Mouse (Mus musculus) bone marrow, adult 2 months (tissue): ENCODE data around the gene Cul7. TPM values are rescaled to one million over a fixed set of nuclear protein-coding genes. Genes with fewer than 3 reads are reported as not detected.

ENCODE experiments used
- H3K27ac ChIP-seq: fragments of 200-500 bp; 2 replicates; pipeline ENCODE4 v1.5.1; 2012; ENCODE audit warnings: low read depth, mild to moderate bottlenecking, control low read depth, inconsistent platforms, low read length; ENCODE audit not compliant: control insufficient read depth, poor library complexity, insufficient read depth
- H3K4me1 ChIP-seq: fragments of 200-500 bp; 2 replicates; pipeline ENCODE4 v1.6.1; 2011; ENCODE audit warnings: low read length; ENCODE audit not compliant: control insufficient read depth, insufficient read depth
- H3K4me3 ChIP-seq: fragments of 200-500 bp; replicated peaks from 2 replicates; pipeline ENCODE3; 2011; ENCODE audit warnings: mild to moderate bottlenecking, low read depth, low read length, control low read depth; ENCODE audit not compliant: control insufficient read depth
- CTCF ChIP-seq: fragments of 200-500 bp; IDR thresholded peaks from 2 replicates; pipeline ENCODE4 v1.5.1; 2011; ENCODE audit warnings: low read length, control low read depth; ENCODE audit not compliant: control insufficient read depth, insufficient read depth
- POLR2A ChIP-seq: fragments of 200-500 bp; IDR thresholded peaks from 2 replicates; pipeline ENCODE4 v1.6.1; 2011; ENCODE audit warnings: low read depth, mild to moderate bottlenecking, control low read depth, low read length, borderline replicate concordance; ENCODE audit not compliant: control insufficient read depth
- WGBS: fragments of 180-500 bp; shearing (Covaris S2); methylation state at CpG from one replicate; pipeline ENCODE4 v1.1.7; 2018; 5-methylcytosine and 5-hydroxymethylcytosine counted together
- polyA plus RNA-seq: library from polyadenylated mRNA; stranded (reverse); fragments of >200 nt; gene quantifications from 2 replicates; pipeline ENCODE4 v1.2.4, GENCODE M21; 2011; ENCODE audit warnings: low replicate concordance; ENCODE audit not compliant: missing spikeins, insufficient read depth, insufficient read length

The Cul7 gene
- polyA plus RNA-seq, 1 experiment, result 12.5 TPM

DNA sequence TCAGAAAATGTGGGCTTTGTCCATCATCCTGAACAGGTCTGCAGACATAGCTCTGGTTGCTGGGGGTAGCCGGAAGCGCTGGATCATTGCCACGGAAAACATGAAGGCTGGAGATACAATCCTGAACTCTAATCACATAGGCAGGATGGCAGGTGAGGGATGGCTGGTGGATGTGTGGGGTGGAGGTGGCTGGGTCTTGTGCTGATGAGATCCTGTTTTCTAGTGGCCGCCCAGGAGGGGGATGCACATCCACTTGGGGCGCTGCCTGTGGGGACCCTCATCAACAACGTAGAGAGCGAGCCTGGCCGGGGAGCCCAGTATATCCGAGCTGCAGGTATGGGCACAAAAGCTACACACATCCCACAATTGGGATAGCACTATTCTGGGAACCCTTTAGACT lies 1.7 kb upstream of the Cul7 start:
- H3K4me1 ChIP-seq, result peaks cover 3% of the 10 kb centered on the region; the same call in 1 of the 2 replicates
- no peak overlapping the region for H3K27ac ChIP-seq
- no peak for TF ChIP-seq CTCF
- no peak for TF ChIP-seq POLR2A
- H3K4me3 ChIP-seq, result no peak overlapping the region
- WGBS, result 93% methylated on average over 9 of the region's 9 CpGs

DNA sequence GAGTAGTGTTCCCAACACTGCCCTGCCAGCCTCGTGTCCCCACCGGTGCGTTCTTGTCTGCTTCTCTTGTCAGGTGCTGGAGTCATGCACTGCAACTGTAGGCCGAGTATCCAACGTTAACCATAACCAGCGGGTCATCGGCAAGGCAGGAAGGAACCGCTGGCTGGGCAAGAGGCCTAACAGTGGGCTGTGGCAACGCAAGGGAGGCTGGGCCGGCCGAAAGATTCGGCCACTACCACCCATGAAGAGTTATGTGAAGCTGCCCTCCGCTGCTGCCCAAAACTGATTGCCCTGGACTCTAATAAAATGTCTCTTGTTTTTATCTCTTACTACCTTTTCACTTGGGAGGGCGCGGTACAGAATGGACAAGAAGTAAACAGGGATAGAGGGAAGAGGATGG lies 326 bp upstream of the Cul7 start:
- TF ChIP-seq POLR2A, result no peak
- no peak for TF ChIP-seq CTCF
- peaks cover 3% of the 10 kb centered on the region; the same call in 1 of the 2 replicates for H3K4me1 ChIP-seq
- whole genome bisulfite sequencing, result 32% methylated on average over 15 of the region's 15 CpGs
- peak overlapping the region; percentile 73 for H3K4me3 ChIP-seq
- peak overlapping the region; percentile 75 for H3K27ac ChIP-seq

DNA sequence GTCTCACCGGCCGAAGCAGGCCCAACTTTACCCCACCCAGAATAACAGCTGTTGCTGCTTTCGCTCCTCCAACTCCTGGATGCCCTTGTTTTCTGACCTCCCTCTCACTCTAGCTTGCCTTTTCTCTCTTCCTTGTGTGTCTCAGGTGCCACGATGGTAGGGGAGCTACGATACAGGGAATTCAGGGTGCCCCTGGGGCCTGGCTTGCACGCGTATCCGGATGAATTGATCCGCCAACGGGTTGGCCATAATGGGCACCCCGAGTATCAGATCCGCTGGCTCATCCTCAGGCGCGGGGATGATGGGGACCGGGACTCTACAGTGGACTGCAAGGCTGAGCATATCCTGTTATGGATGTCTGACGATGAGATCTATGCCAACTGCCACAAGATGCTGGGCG lies 1.2 kb downstream of the Cul7 start:
- WGBS, result 72% methylated on average over 17 of the region's 17 CpGs
- TF ChIP-seq POLR2A (no peak), CTCF (no peak)
- H3K27ac ChIP-seq, result no peak overlapping the region
- H3K4me1 ChIP-seq, result peaks cover 3% of the 10 kb centered on the region; the same call in 1 of the 2 replicates
- no peak overlapping the region for H3K4me3 ChIP-seq

DNA sequence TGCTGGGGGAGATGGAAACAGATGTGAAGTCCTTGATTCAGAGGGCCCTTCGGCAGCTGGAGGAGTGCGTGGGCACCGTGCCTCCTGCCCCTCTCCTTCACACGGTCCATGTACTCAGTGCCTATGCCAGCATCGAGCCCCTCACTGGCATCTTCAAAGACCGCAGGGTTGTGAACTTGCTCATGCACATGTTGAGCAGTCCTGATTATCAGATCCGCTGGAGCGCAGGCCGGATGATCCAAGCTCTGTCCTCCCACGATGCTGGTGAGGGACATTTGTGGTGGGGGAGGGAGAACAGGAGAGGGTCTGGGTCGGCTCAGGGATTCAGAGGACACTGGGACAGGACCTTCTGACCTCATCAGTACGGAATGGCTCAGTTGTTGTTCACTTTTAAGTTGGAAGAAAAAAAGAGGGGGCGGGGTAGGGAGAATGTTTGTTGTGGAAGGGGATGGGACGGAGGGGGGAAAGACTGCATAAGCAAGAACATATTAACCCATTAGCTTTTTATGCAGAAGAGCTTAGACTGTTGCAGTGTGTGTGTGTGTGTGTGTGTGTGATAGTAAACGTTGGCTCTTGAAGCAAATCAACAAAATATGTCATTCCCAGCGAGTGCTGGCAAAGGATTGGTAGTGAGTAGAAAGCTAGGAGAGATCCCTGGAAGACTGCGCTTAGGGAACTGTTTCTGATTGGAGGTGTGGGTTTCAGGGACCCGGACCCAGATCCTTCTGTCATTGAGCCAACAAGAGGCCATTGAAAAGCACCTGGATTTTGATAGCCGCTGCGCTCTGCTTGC lies 1.8 kb downstream of the Cul7 start:
- no peak overlapping the region for H3K27ac ChIP-seq

DNA sequence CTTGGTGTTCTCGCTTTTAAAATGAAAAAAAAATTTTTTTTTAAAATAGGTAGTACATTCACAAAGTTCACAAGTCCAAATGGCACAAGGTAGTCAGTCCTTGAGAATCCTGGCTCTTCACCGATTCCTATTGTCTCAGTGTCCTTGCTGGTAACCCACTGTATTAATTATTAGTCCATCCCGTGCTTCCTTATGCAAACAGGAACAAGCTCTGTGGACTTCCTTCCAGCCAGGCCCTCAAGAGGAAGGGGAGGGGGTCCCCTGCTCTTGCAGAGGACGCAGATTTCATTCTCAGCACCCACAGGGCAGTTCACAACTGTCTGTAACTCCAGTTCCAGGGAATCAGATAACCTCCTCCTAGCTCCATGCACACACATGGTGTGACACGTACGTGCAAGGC lies 5.9 kb downstream of the Cul7 start:
- H3K4me3 ChIP-seq, result no peak overlapping the region
- TF ChIP-seq POLR2A (no peak), CTCF (no peak)
- no peaks in the 10 kb centered on the region for H3K4me1 ChIP-seq
- WGBS, result 67% methylated on average over 6 of the region's 6 CpGs
- H3K27ac ChIP-seq, result no peak overlapping the region

More for the DNA sequence above, 1.8 kb downstream of the Cul7 start:
- peaks cover 3% of the 10 kb centered on the region; the same call in 1 of the 2 replicates for H3K4me1 ChIP-seq
- no peak for TF ChIP-seq CTCF
- H3K4me3 ChIP-seq, result no peak overlapping the region
- 85% methylated on average over 20 of the region's 20 CpGs for WGBS

DNA sequence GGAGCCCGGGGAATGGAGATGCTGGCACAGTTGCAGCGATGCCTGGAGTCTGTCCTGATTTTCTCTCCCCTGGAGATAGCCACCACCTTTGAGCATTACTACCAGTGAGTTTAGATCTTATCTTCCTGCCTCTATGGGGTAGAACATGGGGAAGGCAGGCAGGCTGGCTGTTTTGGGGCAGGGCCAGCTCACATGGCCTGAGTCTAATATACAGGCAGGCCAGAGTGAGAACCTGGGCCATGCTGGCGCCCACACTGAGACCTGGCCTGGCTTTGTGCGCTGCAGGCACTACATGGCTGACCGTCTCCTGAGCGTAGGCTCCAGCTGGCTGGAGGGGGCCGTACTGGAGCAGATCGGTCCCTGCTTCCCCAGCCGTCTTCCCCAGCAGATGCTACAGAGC lies 11.2 kb downstream of the Cul7 start:
- 95% methylated on average over 9 of the region's 9 CpGs for WGBS
- H3K4me1 ChIP-seq, result no peaks in the 10 kb centered on the region
- no peak overlapping the region for H3K27ac ChIP-seq
- no peak for TF ChIP-seq CTCF
- TF ChIP-seq POLR2A, result no peak
- no peak overlapping the region for H3K4me3 ChIP-seq

DNA sequence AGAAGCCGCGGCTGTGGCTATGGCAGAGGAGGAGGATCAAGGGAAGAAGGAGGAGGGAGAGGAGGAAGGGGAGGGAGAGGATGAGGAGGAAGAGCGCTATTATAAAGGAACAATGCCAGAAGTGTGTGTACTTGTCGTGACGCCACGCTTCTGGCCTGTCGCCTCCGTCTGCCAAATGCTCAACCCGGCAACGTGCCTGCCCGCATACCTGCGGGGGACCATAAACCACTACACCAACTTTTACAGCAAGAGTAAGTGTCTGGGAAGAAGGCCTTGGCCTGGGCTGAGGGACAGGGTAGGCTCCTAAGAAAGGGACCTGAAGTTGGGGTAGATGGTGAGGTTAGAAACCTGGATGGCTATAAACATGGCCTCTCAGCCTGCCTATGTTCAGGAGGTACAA lies 11.8 kb downstream of the Cul7 start:
- no peaks in the 10 kb centered on the region for H3K4me1 ChIP-seq
- TF ChIP-seq POLR2A (no peak), CTCF (no peak)
- H3K4me3 ChIP-seq, result no peak overlapping the region
- H3K27ac ChIP-seq, result no peak overlapping the region
- 92% methylated on average over 12 of the region's 12 CpGs for WGBS

DNA sequence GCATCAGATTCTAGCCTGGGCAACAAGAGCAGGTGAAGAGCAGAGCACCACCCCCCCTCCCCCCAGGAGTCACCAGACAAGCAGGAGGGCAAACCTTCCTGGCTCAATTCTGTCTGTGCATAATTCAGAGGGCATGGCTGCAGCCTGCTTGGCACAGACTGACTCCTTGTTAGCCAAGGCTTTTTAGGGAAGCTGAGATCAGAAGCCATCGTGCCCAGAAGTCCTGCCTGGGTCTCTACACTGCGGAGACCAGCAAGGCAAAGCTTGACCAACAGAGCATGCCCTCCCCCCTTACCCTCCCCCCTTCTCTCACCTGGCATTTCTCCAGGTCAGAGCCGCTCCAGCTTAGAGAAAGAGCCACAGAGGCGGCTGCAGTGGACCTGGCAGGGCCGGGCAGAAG lies 12.6 kb downstream of the Cul7 start:
- Histone ChIP-seq H3K27ac (no peak overlapping the region), H3K4me1 (no peaks in the 10 kb centered on the region), H3K4me3 (no peak overlapping the region)
- 85% methylated on average over 5 of the region's 5 CpGs for WGBS
- TF ChIP-seq CTCF, result no peak
- TF ChIP-seq POLR2A, result no peak
